Mouse (Mus musculus): Measurements from ENCODE around the gene Ncapg. TPM values are rescaled to one million over a fixed set of nuclear protein-coding genes. Genes with fewer than 3 reads are reported as not detected.
"Not testable (repeated sequence)": the region's sequence is repeated elsewhere in the genome, so short reads cannot be mapped to it uniquely, and the experiment has no call there.

Ncapg gene
- total RNA-seq (2014; fragmentation: Nextera tagmentation): 53.1 and 57.7 TPM in 2 replicates
- 69.3 and 85.9 TPM in 2 replicates for total RNA-seq (2017)

DNA sequence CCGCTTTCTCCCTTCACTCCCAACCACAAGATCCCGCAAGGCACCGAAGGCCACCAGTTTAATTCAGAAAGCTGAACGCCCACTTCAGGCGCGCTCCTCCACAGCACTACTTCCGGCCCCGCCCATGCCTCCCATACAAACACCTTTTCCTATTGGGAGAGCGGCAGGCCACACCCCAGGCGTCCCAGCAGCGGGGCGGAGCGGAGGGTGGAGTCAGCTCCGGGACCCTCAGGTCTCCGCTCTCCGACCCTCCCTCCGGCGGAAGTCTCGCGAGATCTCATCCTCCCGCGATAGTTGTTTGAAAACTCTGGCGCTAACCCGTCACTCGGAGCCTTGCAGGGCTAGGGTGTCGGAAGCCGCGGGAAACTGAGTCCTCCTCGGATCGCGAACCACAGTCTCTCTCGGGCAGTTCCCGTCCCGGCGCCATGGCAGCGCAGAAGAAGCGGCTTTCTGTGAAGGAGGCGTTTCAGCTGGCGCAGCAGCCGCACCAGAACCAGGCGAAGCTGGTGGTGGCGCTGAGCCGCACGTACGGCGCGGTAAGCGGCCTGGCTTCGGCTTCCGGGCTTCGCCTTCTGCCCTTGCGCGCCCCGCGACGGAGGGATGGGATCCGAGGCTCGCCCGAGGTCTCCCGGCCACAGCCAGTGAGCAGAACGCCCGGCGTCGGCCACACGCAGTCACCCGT, at the start of gene Ncapg:
Gene Ncapg (plus strand): TSS at position 322 of the 682 bp plus-strand sequence.
- ATAC-seq (replicated peaks; ENCODE audit: low FRiP score, low TSS enrichment, poor library complexity, severe bottlenecking): peak; percentile 99

DNA sequence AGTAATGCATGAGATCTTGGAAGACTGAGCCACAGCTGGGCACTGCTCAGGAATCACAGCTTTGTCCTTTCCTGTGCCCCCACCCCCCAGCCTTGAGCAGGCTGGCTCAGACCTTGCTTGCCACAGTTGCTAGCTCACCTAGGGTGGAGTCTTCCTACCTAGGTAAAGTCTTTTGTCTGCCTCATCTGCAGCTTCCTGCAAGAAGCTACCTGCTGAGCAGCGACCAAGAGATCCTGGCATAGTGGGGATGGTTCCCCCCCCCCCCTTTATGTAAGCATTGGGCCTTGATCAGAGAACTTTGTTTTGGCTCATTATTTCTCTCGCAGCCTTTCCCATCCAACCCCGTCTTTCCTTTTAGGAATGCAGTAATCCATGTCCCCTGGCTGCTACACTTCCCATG, 48.2 kb upstream of the Ncapg start:
- no peak for ATAC-seq (replicated peaks; ENCODE audit: low FRiP score, low TSS enrichment, poor library complexity, severe bottlenecking)

DNA sequence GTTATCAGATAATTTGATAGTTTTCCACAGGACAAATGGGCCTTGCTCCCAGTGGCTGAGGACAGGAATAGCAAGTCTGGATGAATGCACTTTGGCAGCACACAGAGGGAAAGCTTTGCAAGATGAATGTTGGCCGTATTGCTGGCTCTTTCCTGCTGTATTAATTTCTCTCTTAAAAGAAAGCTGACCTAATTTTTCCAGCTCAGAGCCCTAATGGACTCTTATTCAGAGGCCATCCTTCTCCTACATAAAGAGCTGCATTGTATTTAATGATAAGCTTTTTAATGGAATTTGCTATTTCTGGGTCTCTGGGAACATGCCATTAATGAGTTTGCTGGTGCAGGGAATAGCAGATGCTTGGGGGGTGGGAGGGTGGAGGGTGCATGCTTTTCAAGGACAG, 41.9 kb upstream of the Ncapg start:
- ATAC-seq (replicated peaks; ENCODE audit: low FRiP score, low TSS enrichment, poor library complexity, severe bottlenecking): no peak

- ATAC-seq (replicated peaks; ENCODE audit: low FRiP score, low TSS enrichment, poor library complexity, severe bottlenecking): no peak
Measured at GRCm38 (mm10) chr5:45629470-45629869, 40.2 kb upstream of the Ncapg start.

DNA sequence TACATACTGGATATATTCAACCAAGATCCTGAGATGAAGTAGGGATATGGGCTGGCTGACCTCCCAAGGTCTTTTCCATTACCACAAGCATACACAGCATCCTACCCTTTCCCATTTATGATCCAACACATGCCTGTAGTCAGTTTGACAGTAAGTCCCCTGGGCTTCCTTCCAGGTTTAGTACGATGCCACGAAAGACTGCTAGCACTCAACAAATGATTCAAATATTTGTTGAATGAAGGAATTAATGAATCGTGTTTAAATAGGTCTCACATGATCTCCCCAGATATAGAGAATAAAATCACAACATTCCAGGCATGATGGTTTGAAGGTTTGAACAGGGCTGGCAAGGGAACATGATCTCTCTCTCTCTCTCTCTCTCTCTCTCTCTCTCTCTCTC, 31.3 kb upstream of the Ncapg start:
- ATAC-seq (replicated peaks; ENCODE audit: low FRiP score, low TSS enrichment, poor library complexity, severe bottlenecking): no peak

DNA sequence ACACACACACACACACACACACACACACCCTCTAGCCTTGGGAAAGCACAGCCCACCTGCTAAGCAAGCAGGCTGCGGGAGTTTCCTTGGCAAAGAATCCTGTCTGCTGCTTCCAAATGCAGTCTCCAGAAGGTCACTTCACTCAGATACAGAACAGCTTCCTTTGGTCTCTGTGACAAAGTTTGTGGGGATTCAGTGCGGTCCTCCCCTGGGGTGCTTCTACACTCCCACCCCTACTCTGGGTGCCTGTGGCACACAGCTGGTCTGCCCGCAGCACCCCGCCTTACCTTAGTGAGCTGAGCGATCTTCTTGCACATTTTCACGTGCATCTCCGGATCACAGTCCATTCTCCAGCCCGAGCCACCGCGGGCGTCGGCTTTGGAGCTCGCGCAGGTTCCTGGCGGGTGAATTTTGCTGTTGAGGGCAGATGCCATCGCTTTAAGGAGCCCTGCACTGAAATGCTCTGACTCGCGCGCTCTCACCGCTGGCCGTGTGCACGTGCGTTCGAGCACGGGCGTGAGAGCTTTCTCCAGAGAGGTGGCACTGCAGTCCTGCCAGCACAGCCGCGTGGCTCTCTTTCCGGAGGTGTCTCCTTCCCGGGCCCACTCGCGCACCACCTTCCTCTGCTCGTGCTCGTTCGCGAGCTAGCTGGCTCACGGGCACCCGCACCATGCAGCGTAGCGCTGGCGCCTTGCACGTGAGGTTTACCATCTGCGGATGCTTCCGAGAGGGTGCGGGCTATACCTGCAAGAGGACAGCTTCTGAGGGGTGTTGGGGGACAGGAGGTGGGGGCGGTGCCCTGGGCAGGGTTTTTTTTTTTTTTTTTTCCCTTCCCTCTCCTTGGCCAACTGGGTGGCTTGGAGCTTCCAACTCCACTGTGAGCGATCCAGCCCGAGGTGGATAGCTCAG, 30.7 kb upstream of the Ncapg start, which contains the start of gene Fam184b:
Gene Fam184b (minus strand): TSS at position 809 of the 909 bp plus-strand sequence.
- peak; percentile 52 for ATAC-seq (replicated peaks; ENCODE audit: low FRiP score, low TSS enrichment, poor library complexity, severe bottlenecking)

DNA sequence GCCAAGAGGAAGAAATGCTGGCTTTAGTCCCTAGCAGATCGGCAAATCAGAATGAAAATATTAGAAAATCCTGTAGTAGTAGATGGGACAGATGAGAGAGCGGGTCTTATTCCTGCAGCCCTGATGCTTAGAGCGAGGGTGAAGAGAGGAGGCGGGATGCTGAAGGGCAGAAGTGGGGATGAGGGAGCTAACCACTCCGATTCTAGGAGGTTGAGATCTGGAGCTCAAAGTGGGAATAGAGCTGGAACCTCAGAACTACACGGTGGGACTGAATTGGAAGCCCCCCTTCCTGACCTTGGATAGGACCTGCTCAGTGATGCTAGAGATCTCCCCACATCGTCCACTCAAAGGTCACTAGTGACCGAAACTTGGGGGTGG, 30.0 kb upstream of the Ncapg start:
- no peak for ATAC-seq (replicated peaks; ENCODE audit: low FRiP score, low TSS enrichment, poor library complexity, severe bottlenecking)

DNA sequence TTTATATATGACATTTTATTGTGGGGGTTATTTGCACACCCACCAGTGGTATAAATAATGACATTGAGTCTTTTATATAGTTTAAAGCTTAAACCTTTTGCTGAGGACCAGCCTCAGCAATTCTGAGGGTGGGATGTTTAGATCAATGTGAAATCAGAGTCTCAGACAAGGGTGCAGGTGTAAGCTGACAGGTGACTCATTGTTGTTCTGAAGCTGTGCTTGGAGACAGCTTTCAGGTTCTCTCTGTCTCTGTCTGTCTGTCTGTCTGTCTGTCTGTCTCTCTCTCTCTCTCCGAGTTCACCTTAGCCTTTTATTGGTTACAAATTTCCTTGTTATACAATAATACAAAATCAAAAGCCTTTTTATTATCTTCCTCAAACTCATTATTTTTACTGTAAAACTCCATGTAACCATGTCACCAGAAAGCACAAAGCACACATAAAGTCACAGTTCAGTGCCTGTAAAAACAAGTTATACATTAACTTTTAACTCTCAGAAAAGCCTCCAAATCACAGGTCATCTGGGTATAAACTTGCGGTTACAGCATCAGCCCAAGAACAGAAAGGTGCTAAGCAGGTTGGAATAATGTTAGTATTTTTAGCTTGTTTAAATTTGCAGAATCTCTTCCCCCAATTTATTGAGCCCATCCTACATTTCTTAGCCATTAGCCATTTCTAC, 18.6 kb upstream of the Ncapg start:
- no peak for ATAC-seq (replicated peaks; ENCODE audit: low FRiP score, low TSS enrichment, poor library complexity, severe bottlenecking)

DNA sequence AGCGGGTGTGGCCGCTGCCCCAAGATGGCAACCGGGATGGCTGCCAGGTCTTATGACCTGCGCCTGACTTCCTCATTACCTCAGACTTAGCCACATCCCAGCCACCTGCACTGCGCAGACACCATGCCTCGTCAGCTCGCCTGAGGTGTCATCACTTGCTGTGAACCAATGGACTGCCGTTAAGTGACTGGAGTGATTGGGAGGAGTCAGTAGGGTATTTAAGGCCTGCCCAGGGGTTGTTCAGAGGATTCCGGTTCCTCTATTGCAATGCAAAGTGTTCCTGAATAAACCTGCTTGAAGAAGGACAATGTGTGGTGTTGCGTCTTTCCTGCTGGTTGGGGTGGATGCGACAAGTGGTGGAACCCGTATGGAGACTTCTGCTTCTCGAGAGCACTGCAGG, 11.3 kb upstream of the Ncapg start:
- not testable (repeated sequence) for ATAC-seq (replicated peaks; ENCODE audit: low FRiP score, low TSS enrichment, poor library complexity, severe bottlenecking)

DNA sequence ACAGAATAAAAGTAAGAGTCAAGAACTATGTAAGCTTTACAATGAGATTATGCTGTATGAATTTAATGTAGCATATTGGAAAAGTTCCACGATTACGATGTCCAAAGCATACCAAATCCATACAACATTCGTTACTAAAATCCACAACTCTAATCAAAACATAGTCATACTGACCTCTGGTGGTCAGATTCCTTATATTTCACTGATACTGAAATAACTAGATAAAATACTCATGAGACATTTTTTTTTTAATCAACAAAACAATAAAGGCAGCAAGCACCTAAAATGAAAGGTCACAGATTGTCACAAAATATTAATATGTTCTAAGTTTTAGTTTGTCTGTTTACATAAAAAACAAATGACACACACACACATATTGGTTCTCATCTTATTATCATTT, 1.4 kb upstream of the Ncapg start:
- ATAC-seq (replicated peaks; ENCODE audit: low FRiP score, low TSS enrichment, poor library complexity, severe bottlenecking): peak; percentile 42; the same call in 1 of the 2 replicates

DNA sequence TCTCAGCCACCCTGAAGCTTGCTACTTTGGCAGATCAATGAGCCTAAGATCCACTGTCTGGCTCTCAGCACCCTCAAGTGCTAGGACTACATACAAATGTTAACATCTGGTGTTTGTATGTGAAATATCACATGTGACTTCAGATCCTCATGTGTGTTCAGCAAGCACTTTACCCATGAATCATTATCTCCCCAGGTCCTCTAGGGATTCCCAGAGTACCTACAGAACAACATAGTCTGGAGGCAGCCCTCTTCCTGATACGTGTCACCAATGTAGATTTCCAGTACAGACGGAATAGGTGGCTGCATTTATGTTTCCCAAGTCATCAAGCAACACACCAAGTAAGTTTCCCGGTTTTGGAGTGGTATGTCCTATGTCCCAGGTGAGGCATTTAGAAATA, 888 bp upstream of the Ncapg start:
- peak; percentile 30; the same call in 1 of the 2 replicates for ATAC-seq (replicated peaks; ENCODE audit: low FRiP score, low TSS enrichment, poor library complexity, severe bottlenecking)

GRCm38 (mm10) chr5:45669234-45669597, 503 bp upstream of the Ncapg start:
- ATAC-seq (replicated peaks; ENCODE audit: low FRiP score, low TSS enrichment, poor library complexity, severe bottlenecking): no peak

GRCm38 (mm10) chr5:45670280-45670670, 556 bp downstream of the Ncapg start:
- no peak for ATAC-seq (replicated peaks; ENCODE audit: low FRiP score, low TSS enrichment, poor library complexity, severe bottlenecking)

- ATAC-seq (replicated peaks; ENCODE audit: low FRiP score, low TSS enrichment, poor library complexity, severe bottlenecking): no peak
Measured at GRCm38 (mm10) chr5:45670894-45671494, 1.3 kb downstream of the Ncapg start.

DNA sequence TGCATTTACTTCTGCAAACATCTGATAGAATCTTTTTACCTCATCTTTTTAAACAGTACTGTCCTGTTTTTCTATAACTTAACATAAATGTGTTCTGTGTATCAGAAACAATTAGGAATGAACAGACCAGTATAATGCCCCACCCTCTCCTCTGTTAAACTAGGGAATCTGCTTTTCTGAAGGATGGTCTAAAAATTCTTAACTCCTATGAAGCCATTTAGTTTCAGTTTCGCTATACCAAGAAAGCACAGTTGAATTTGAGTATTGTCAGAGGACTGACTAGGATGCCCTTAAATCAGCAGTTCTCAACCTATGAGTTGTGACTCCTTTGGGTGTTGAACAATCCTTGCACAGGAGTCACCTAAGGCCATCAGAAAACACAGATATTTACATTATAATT, 5.3 kb downstream of the Ncapg start:
- no peak for ATAC-seq (replicated peaks; ENCODE audit: low FRiP score, low TSS enrichment, poor library complexity, severe bottlenecking)

DNA sequence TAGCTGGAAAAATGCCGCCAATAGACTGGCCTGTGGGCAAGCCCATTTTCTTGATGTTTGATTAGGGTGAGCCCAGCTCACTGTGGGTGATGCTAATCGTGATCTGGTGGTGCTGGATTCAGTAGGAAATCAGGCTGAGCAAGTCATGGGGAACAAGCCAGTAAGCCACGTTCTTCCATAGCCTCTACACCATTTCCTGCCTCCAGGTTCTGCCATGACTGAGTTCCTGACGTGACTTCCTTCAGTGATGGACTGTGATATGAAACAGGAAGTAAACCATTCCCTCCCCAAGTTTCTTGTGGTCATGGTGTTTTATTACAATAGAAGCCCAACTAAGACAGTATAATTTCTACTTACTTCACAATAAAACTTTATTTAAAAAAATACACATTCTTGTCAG, 7.9 kb downstream of the Ncapg start:
- no peak for ATAC-seq (replicated peaks; ENCODE audit: low FRiP score, low TSS enrichment, poor library complexity, severe bottlenecking)

DNA sequence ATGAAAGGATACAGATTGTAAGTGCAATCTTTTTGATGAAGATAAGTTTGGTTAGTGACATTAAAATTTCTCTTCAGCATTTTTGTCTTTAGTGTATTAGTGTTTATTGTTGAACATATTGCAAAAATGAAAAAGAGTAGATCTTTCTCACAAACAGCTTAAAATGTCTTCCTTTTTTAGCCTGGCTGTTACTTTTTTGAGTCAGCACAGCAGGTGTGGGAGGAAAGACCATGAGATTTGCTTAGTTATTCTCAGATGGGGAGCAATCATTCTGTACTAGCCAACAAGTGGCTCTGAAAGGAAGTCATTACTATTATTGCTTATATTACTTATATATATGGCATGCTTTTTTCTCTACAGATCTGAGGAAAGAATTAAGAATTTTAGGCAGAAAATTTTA, 10.2 kb downstream of the Ncapg start:
- no peak for ATAC-seq (replicated peaks; ENCODE audit: low FRiP score, low TSS enrichment, poor library complexity, severe bottlenecking)

GRCm38 (mm10) chr5:45683388-45683787, 13.7 kb downstream of the Ncapg start:
- ATAC-seq (replicated peaks; ENCODE audit: low FRiP score, low TSS enrichment, poor library complexity, severe bottlenecking): no peak

DNA sequence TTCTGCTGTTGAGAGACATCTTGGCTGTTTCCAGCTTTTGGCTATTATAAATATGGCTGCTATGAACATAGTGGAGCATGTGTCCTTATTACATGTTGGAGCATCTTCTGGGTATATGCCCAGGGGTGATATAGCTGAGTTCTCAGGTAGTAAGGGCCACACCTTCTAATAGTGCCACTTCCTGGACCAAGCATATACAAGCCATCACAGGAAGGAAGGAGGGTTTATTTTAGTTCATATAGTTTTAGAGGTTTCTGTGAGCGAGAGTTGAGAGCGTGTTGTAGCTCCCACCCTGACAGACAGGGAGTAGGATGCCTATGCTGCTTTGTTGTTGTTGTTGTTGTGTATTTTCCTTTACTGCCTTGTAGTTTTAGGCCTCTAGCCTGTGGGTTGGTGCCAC, 15.5 kb downstream of the Ncapg start:
- no peak for ATAC-seq (replicated peaks; ENCODE audit: low FRiP score, low TSS enrichment, poor library complexity, severe bottlenecking)

- ATAC-seq (replicated peaks; ENCODE audit: low FRiP score, low TSS enrichment, poor library complexity, severe bottlenecking): no peak
Measured at GRCm38 (mm10) chr5:45686223-45686622, 16.5 kb downstream of the Ncapg start.
